Mouse (Mus musculus) ES-Bruce4 (cell line): ENCODE measurements around the gene Olfr710.

Experiments used
- CTCF ChIP-seq: IDR thresholded peaks from one replicate; pipeline ENCODE4 v1.8.1; 2011; ENCODE audit warnings: low read depth, low read length
- POLR2A ChIP-seq: IDR thresholded peaks from one replicate; pipeline ENCODE4 v1.8.1; 2011; ENCODE audit warnings: low read length; ENCODE audit not compliant: insufficient read depth

- TF ChIP-seq CTCF = no peak
- no peak for TF ChIP-seq POLR2A
Observed at GRCm38 (mm10) chr7:106932119-106932518, 16.0 kb downstream of the Olfr710 start, which contains the start of gene Olfr709-ps1.
